In the genomic region with DNA sequence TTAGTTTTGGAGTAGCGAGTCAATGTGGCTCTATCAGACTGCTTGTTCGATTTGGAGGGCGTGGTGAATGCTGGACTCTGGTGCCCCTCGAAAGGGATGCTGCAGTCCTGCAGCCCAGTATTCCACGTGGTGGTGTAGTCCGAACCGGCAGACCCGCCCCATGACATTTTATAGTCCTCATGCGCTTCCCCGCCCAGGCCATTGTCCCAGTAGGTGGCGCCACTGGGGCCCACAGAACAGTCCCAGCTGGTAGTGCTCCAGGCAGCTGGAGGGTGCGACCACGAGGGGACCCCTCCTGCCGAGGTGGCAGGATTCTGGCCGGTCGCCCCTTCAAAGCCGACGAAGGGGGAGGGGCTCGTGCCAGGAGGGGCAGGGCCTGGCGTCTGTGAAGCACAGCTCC, we compare ENCODE assay signal across 8 mouse cellular contexts. TPM values are rescaled to one million over a fixed set of nuclear protein-coding genes. Genes with fewer than 3 reads are reported as not detected.
A peak's percentile ranks its signal among the peaks of the same experiment; 100 is the strongest.
DNase-seq lines count a peak whose midpoint lies in the region; ATAC-seq and TF ChIP-seq lines count a peak whose summit lies in the region.

No protein-coding gene starts in this region.

- H3K9me3 ChIP-seq in forebrain, embryonic 12.5 days = no peaks in the 10 kb centered on the region
- no peaks in the 10 kb centered on the region for H3K9me3 ChIP-seq in intestine, embryonic 16.5 days (ENCODE audit: control insufficient read depth, low read length)
- H3K9me3 ChIP-seq in neural tube, embryonic 15.5 days (replicated peaks) = no peaks in the 10 kb centered on the region

- under 1% methylated on average over 20 of the region's 20 CpGs for WGBS in forebrain, embryonic 12.5 days
- 2% methylated on average over 20 of the region's 20 CpGs for WGBS in intestine, embryonic 16.5 days
- 2% methylated on average over 20 of the region's 20 CpGs for WGBS in lung, adult 2 months
- WGBS in neural tube, embryonic 15.5 days = under 1% methylated on average over 20 of the region's 20 CpGs

- TF ChIP-seq POLR2A in lung, adult 2 months (IDR thresholded peaks at IDR 0.05; ENCODE audit: borderline replicate concordance, extremely low read depth, low read depth, low read length) = no peak

- peak; percentile 35 for DNase-seq in layer of hippocampus, adult 11-12 months (ENCODE audit: low spot score)
- no peak for DNase-seq in layer of hippocampus, adult 9-11 months
- DNase-seq in adrenal gland, adult 18-20 months (ENCODE audit: low spot score in 2 of 2) = peak; percentile 43 to 53
- peak; percentile 25 for DNase-seq in lung, adult 2 months
- no peak for DNase-seq in adipocyte (ENCODE audit: low spot score)

- peak overlapping the region; percentile 3; the same call in 1 of the 2 replicates for H3K9ac ChIP-seq in forebrain, embryonic 12.5 days
- no peak overlapping the region for H3K9ac ChIP-seq in intestine, embryonic 16.5 days (ENCODE audit: low read depth, low read length)
- no peak overlapping the region for H3K9ac ChIP-seq in neural tube, embryonic 15.5 days (replicated peaks)

- peaks cover 85% of the 10 kb centered on the region for H3K27me3 ChIP-seq in forebrain, embryonic 12.5 days
- H3K27me3 ChIP-seq in intestine, embryonic 16.5 days (replicated peaks; ENCODE audit: control insufficient read depth, insufficient read depth, low read length) = peaks cover 41% of the 10 kb centered on the region
- peaks cover 71% of the 10 kb centered on the region for H3K27me3 ChIP-seq in neural tube, embryonic 15.5 days (replicated peaks)

- TF ChIP-seq CTCF in lung, adult 2 months (IDR thresholded peaks at IDR 0.05; ENCODE audit: insufficient read depth, low read length) = 0 out of 2 replicates have a peak, but pooled peaks have one; percentile 14

- ATAC-seq in forebrain, embryonic 12.5 days (ENCODE audit: low FRiP score) = peak; percentile 61; the same call in 1 of the 2 replicates
- ATAC-seq in intestine, embryonic 16.5 days = peak; percentile 75
- peak; percentile 31; the same call in 1 of the 2 replicates for ATAC-seq in neural tube, embryonic 15.5 days (ENCODE audit: low FRiP score)

- peak overlapping the region; percentile 10; the same call in 1 of the 2 replicates for H3K4me3 ChIP-seq in forebrain, embryonic 12.5 days (replicated peaks)
- H3K4me3 ChIP-seq in intestine, embryonic 16.5 days (ENCODE audit: low read length) = no peak overlapping the region; the same call in 1 of the 2 replicates
- H3K4me3 ChIP-seq in lung, adult 2 months (replicated peaks; ENCODE audit: extremely low read depth, low read depth, low read length) = no peak overlapping the region
- peak overlapping the region; percentile 20 for H3K4me3 ChIP-seq in neural tube, embryonic 15.5 days (replicated peaks)

- peaks cover 10% of the 10 kb centered on the region; the same call in 1 of the 2 replicates for H3K4me1 ChIP-seq in forebrain, embryonic 12.5 days
- peaks cover 5% of the 10 kb centered on the region; the same call in 1 of the 2 replicates for H3K4me1 ChIP-seq in intestine, embryonic 16.5 days (ENCODE audit: control insufficient read depth, insufficient read depth, low read length)
- no peaks in the 10 kb centered on the region for H3K4me1 ChIP-seq in lung, adult 2 months (ENCODE audit: control insufficient read depth, insufficient read depth, low read length)
- peaks cover 4% of the 10 kb centered on the region for H3K4me1 ChIP-seq in neural tube, embryonic 15.5 days

- H3K27ac ChIP-seq in forebrain, embryonic 12.5 days = no peak overlapping the region
- H3K27ac ChIP-seq in intestine, embryonic 16.5 days (ENCODE audit: low read length) = no peak overlapping the region
- H3K27ac ChIP-seq in neural tube, embryonic 15.5 days (replicated peaks) = no peak overlapping the region

- H3K36me3 ChIP-seq in forebrain, embryonic 12.5 days (replicated peaks) = no peaks in the 10 kb centered on the region
- H3K36me3 ChIP-seq in intestine, embryonic 16.5 days (ENCODE audit: control insufficient read depth, insufficient read depth, low read length) = no peaks in the 10 kb centered on the region
- H3K36me3 ChIP-seq in neural tube, embryonic 15.5 days = 0 out of 2 replicates have a peak, but pooled peaks cover under 1% of the 10 kb centered on the region

- H3K4me2 ChIP-seq in forebrain, embryonic 12.5 days = peak overlapping the region; percentile 36
- peak overlapping the region; percentile 35 for H3K4me2 ChIP-seq in intestine, embryonic 16.5 days (ENCODE audit: low read depth, low read length)
- peak overlapping the region; percentile 36 for H3K4me2 ChIP-seq in neural tube, embryonic 15.5 days

RNA-seq across cellular contexts. Expression of gene Etv2, which starts 1.0 kb away (rescaled TPM):
- not detected for total RNA-seq in adrenal gland, adult 18-20 months (2021)
- polyA plus RNA-seq in forebrain, embryonic 12.5 days (2016; fragmentation: Nextera tagmentation; extraction: Ambion mirVana) = not detected in 2 replicates
- polyA plus RNA-seq in intestine, embryonic 16.5 days (2015; fragmentation: Nextera tagmentation; extraction: Ambion mirVana) = not detected in 2 replicates
- not detected in 2 replicates for polyA plus RNA-seq in lung, adult 2 months (2012; rRNA removed)
- polyA plus RNA-seq in neural tube, embryonic 15.5 days (2015; fragmentation: Nextera tagmentation; extraction: Ambion mirVana) = not detected in 2 replicates

RNA-seq across cellular contexts. Expression of gene Cox6b1, which starts 8.7 kb away (rescaled TPM):
- total RNA-seq in adrenal gland, adult 18-20 months (2021) = 1,000 to 10,000 TPM; 1,148 to 1,842 TPM
- 814 and 871 TPM in 2 replicates for polyA plus RNA-seq in forebrain, embryonic 12.5 days (2016; fragmentation: Nextera tagmentation; extraction: Ambion mirVana)
- polyA plus RNA-seq in intestine, embryonic 16.5 days (2015; fragmentation: Nextera tagmentation; extraction: Ambion mirVana) = 1,335 and 1,344 TPM in 2 replicates
- 183 and 273 TPM in 2 replicates for polyA plus RNA-seq in lung, adult 2 months (2012; rRNA removed)
- 1,176 and 1,358 TPM in 2 replicates for polyA plus RNA-seq in neural tube, embryonic 15.5 days (2015; fragmentation: Nextera tagmentation; extraction: Ambion mirVana)

RNA-seq across cellular contexts. Expression of gene Rbm42, which starts 15.5 kb away (rescaled TPM):
- 10 to 100 TPM; 84.9 to 86.7 TPM for total RNA-seq in adrenal gland, adult 18-20 months (2021)
- 144 and 150 TPM in 2 replicates for polyA plus RNA-seq in forebrain, embryonic 12.5 days (2016; fragmentation: Nextera tagmentation; extraction: Ambion mirVana)
- polyA plus RNA-seq in intestine, embryonic 16.5 days (2015; fragmentation: Nextera tagmentation; extraction: Ambion mirVana) = 93.8 and 95.7 TPM in 2 replicates
- polyA plus RNA-seq in lung, adult 2 months (2012; rRNA removed) = 78.0 and 79.7 TPM in 2 replicates
- polyA plus RNA-seq in neural tube, embryonic 15.5 days (2015; fragmentation: Nextera tagmentation; extraction: Ambion mirVana) = 125 and 129 TPM in 2 replicates

RNA-seq across cellular contexts. Expression of gene Upk1a, which starts 22.0 kb away (rescaled TPM):
- under 1 TPM; 0.19 to 0.20 TPM for total RNA-seq in adrenal gland, adult 18-20 months (2021)
- 0.23 and 0.61 TPM in 2 replicates for polyA plus RNA-seq in forebrain, embryonic 12.5 days (2016; fragmentation: Nextera tagmentation; extraction: Ambion mirVana)
- polyA plus RNA-seq in intestine, embryonic 16.5 days (2015; fragmentation: Nextera tagmentation; extraction: Ambion mirVana) = 5.9 and 7.3 TPM in 2 replicates
- polyA plus RNA-seq in lung, adult 2 months (2012; rRNA removed) = 8.5 and 8.6 TPM in 2 replicates
- polyA plus RNA-seq in neural tube, embryonic 15.5 days (2015; fragmentation: Nextera tagmentation; extraction: Ambion mirVana) = 0.87 and 2.3 TPM in 2 replicates

RNA-seq across cellular contexts. Expression of gene Haus5, which starts 30.2 kb away (rescaled TPM):
- total RNA-seq in adrenal gland, adult 18-20 months (2021) = 1 to 10 TPM; 6.9 to 7.9 TPM
- polyA plus RNA-seq in forebrain, embryonic 12.5 days (2016; fragmentation: Nextera tagmentation; extraction: Ambion mirVana) = 63.7 and 64.5 TPM in 2 replicates
- 33.7 and 39.4 TPM in 2 replicates for polyA plus RNA-seq in intestine, embryonic 16.5 days (2015; fragmentation: Nextera tagmentation; extraction: Ambion mirVana)
- 9.9 and 13.0 TPM in 2 replicates for polyA plus RNA-seq in lung, adult 2 months (2012; rRNA removed)
- polyA plus RNA-seq in neural tube, embryonic 15.5 days (2015; fragmentation: Nextera tagmentation; extraction: Ambion mirVana) = 22.5 and 29.3 TPM in 2 replicates

Comparison
In these comparisons a context has a peak if more than half of its experiments do, and no peak if none do; other contexts are left out.
1. DNase-seq: peak in layer of hippocampus, adult 11-12 months (single experiment), adrenal gland, adult 18-20 months (2 of 2) and lung, adult 2 months (single experiment); none in layer of hippocampus, adult 9-11 months (single experiment) and adipocyte (single experiment).
2. H3K4me3 ChIP-seq: peak in forebrain, embryonic 12.5 days (single experiment) and neural tube, embryonic 15.5 days (single experiment); none in intestine, embryonic 16.5 days (single experiment) and lung, adult 2 months (single experiment).
3. Peak in every context shown above with its lines, with median percentiles within 50 percentile points of each other: ATAC-seq and H3K4me2 ChIP-seq.